Mouse (Mus musculus): ENCODE results near the gene Gm20388.

DNA sequence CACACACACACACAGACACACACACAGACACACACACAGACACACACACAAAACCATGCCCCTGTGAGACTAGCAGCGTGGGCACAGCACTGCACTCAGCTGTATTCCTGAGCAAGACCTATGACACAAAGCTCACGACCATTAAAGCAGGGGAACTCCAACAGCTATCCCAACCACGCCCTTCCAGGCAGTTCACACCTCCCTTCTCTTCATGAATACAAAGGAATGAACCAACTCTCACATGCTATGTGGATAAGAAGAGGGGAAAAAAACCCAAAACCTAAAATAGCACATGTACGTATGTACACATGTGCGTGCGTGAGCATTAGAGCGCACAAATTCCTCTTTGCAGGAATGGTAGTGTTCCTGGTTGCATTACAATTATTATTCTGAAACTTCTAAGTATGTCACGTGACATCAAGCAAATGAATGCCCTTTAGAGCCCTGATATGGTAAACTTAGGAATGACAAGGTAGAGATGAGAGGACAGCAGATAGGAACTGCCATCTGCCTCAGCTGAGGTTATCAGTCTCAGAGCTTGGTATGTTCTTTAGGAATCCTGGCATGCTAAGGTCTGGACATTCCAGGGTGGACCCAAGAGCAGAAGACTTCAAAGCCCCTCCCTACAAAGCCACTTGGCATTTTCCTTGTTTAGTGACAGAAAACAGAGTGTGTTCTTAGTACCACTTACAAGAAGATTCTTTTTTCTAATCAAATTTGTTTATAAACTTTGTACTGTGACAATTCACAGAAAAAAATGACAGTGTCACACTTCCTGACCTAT lies 3015.5 kb downstream of the Gm20388 start:
- TF ChIP-seq CTCF (IDR thresholded peaks at IDR 0.05; ENCODE audit: low read depth, low read length) (no peak), GATA1 (IDR thresholded peaks at IDR 0.05; ENCODE audit: borderline replicate concordance, low read length) (no peak)

Measured in G1E (cell line).